In the genomic region with DNA sequence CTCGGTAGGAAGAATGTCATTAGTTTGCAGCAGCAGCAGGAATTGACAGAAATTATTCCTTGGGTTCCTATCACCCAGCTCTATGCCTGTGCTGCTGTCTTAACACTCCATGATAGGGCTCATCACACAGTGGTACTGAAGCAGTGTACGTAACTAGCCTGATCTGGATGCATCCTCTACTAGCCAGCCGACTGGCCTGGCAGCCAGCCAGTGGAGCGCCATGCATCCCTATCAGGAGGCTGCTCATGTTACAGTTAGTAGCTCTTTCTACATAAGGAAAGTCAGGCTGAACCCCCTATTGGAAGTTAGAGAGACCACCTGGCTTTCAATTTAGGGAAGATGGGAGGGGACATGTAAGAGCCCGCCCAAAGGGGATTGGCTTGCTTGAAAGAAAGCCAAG, we compare ENCODE assay signal across 9 mouse cellular contexts. TPM values are rescaled to one million over a fixed set of nuclear protein-coding genes. Genes with fewer than 3 reads are reported as not detected.
DNase-seq lines count a peak whose midpoint lies in the region; ATAC-seq lines count a peak whose summit lies in the region.
"Had no signal": no experiment of that assay in that cellular context is flagged by ENCODE, and none has a peak within 500 bp of the region (broad histone marks: within the 10 kb centered on the region; RNA-seq: fewer than 3 reads in every experiment).

No protein-coding gene starts in this region.

- H3K4me2 ChIP-seq in heart, embryonic 15.5 days: no peak overlapping the region
- H3K4me2 ChIP-seq in embryonic facial prominence, embryonic 12.5 days (replicated peaks): no peak overlapping the region

- ATAC-seq in heart, embryonic 15.5 days (replicated peaks; ENCODE audit: insufficient number of reproducible peaks, insufficient read depth, low FRiP score, low read depth): peak; percentile 58
- ATAC-seq in embryonic facial prominence, embryonic 12.5 days (ENCODE audit: insufficient number of reproducible peaks, insufficient read depth, low FRiP score, low TSS enrichment): peak; percentile 61; the same call in 1 of the 2 replicates
- ATAC-seq: Patski had no signal

- H3K4me1 ChIP-seq in heart, embryonic 15.5 days (replicated peaks): peaks cover 34% of the 10 kb centered on the region
- peaks cover 39% of the 10 kb centered on the region for H3K4me1 ChIP-seq in embryonic facial prominence, embryonic 12.5 days

- H3K9ac ChIP-seq in heart, embryonic 15.5 days: no peak overlapping the region
- H3K9ac ChIP-seq in embryonic facial prominence, embryonic 12.5 days: no peak overlapping the region

- intact Hi-C loops in heart, postnatal 10 days (cut with DNase I): no loop called here

- WGBS in heart, embryonic 15.5 days: 43% methylated on average over 5 of the region's 5 CpGs
- 54% methylated on average over 5 of the region's 5 CpGs for WGBS in embryonic facial prominence, embryonic 12.5 days

- no peaks in the 10 kb centered on the region for H3K36me3 ChIP-seq in heart, embryonic 15.5 days
- no peaks in the 10 kb centered on the region for H3K36me3 ChIP-seq in embryonic facial prominence, embryonic 12.5 days

- no peak for DNase-seq in heart, postnatal 10 days
- peak; percentile 13 for DNase-seq in right cerebral cortex, postnatal 4 days
- DNase-seq in right cerebral cortex, postnatal 36 days (ENCODE audit: low spot score in 2 of 2): no peak
- DNase-seq in yolk sac, embryonic 10.5 days (ENCODE audit: low spot score): no peak
- no peak for DNase-seq in adrenal gland, adult 18-20 months (ENCODE audit: low spot score in 2 of 2)
- no peak for DNase-seq in adrenal gland, adult 2 months

- no peaks in the 10 kb centered on the region for H3K9me3 ChIP-seq in heart, embryonic 15.5 days (replicated peaks)
- H3K9me3 ChIP-seq in embryonic facial prominence, embryonic 12.5 days: no peaks in the 10 kb centered on the region

- H3K4me3 ChIP-seq in heart, embryonic 15.5 days: no peak overlapping the region
- no peak overlapping the region for H3K4me3 ChIP-seq in embryonic facial prominence, embryonic 12.5 days

- no peaks in the 10 kb centered on the region for H3K27me3 ChIP-seq in heart, embryonic 15.5 days
- H3K27me3 ChIP-seq in embryonic facial prominence, embryonic 12.5 days: no peaks in the 10 kb centered on the region
- H3K27me3 ChIP-seq: Patski had no signal

- H3K27ac ChIP-seq in heart, embryonic 15.5 days: no peak overlapping the region
- peak overlapping the region; percentile 46; the same call in 1 of the 2 replicates for H3K27ac ChIP-seq in embryonic facial prominence, embryonic 12.5 days

RNA-seq across cellular contexts. Expression of gene Tgfb3, which starts 51.8 kb away (rescaled TPM):
- polyA plus RNA-seq in heart, embryonic 15.5 days (2015; fragmentation: Nextera tagmentation; extraction: Ambion mirVana): 22.2 and 31.9 TPM in 2 replicates
- 10 to 100 TPM; 19.8 to 20.7 TPM for total RNA-seq in heart, postnatal 10 days (2021)
- 42.9 and 43.9 TPM in 2 replicates for polyA plus RNA-seq in embryonic facial prominence, embryonic 12.5 days (2016; fragmentation: Nextera tagmentation; extraction: Ambion mirVana)
- total RNA-seq in adrenal gland, adult 18-20 months (2021): 10 to 100 TPM in 1 of 2 experiments, 1 to 10 TPM in 1; 8.7 to 13.7 TPM
- total RNA-seq in adrenal gland, adult 2 months (2021): 10 to 100 TPM in 1 of 2 experiments, 1 to 10 TPM in 1; 9.7 to 16.3 TPM
- polyA plus RNA-seq in adrenal gland, adult 2 months (2012; rRNA removed): 8.7 TPM in 2 replicates

RNA-seq across cellular contexts. Expression of gene Ift43, which starts 55.3 kb away (rescaled TPM):
- 106 and 130 TPM in 2 replicates for polyA plus RNA-seq in heart, embryonic 15.5 days (2015; fragmentation: Nextera tagmentation; extraction: Ambion mirVana)
- total RNA-seq in heart, postnatal 10 days (2021): 10 to 100 TPM; 30.2 to 34.0 TPM
- polyA plus RNA-seq in embryonic facial prominence, embryonic 12.5 days (2016; fragmentation: Nextera tagmentation; extraction: Ambion mirVana): 82.2 and 84.7 TPM in 2 replicates
- total RNA-seq in adrenal gland, adult 18-20 months (2021): 10 to 100 TPM; 22.6 to 26.2 TPM
- 10 to 100 TPM; 18.3 to 30.3 TPM for total RNA-seq in adrenal gland, adult 2 months (2021)
- polyA plus RNA-seq in adrenal gland, adult 2 months (2012; rRNA removed): 10.6 and 10.9 TPM in 2 replicates
